Mouse (Mus musculus): ENCODE measurements around the gene Klhl36.

The Klhl36 gene

DNA sequence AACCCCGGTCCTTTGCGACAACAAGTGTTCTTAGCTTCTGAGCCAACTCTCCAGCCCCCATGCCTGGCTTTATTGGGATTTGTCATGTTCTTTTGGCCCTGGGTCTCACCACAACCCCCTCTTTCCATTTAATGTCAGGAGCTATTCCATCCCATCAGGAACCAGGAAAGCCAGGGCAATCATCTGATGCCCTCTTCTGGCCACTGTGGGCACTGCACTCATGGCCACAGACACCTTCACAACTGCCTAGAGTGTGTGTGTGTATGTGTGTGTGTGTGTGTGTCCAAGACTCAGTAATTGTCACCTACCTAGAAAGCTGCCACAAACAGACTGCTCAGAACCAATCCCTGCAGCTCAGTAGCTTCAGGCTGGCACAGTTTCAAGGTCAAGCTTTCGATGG lies 25.1 kb downstream of the Klhl36 start:
- peak; percentile 44 for DNase-seq

DNA sequence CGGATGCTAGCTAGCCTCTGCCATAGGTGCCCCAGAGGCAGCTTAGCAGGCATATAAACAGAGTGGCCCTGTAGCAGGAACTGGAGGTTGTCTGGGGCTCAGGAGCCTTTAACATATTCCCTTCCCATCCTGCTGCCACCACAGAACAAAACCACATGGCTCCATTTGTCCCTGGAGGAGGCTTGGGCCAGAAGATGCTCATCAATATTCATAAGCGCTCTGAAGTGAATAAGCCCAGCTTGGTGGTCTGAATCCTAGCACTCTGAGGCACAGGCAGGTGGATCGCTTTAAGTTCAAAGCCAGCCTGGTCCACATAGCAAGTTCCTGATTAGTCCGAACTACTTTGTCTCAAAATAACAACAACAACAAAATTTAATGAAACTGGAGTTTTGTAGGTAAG lies 25.9 kb downstream of the Klhl36 start:
- no peak for DNase-seq

DNA sequence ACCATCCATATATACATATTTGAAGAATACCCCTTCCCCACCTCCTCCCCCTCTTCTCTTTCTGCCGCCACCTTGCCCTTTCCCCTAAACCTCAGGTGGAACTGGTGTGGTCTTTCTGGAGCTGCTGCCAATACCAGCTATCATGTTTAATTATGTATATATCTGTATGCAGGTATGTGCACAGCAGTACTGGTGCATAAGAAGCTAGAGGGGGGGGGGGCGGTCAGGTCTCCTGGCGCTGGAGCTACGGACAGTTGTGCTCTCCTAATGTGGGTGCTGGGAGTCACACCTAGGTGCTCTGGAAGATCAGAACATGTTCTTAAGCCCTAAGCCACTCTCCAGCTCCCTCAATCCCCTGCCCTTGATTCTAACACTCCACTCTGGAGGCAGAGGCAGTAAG lies 35.0 kb downstream of the Klhl36 start:
- DNase-seq = no peak

DNA sequence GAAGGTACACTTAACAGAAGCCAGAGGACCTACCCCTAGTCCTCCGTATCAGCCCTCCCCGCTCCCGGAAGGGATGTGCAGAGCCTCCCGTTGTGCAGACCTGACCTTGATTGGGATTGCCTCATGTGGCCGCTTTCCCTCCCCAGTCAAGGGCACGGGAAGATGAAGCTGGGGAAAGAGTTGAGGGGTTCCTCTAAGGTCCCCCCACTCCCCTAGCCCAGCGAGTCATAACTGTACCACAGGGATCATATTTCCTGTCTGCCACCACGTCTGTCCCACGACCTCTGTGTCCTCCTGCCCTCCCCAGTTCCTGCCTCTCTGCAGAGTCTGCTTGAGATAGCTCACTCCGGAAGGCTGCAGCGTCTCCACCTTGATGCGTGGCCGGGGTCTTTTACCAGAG lies 35.9 kb downstream of the Klhl36 start:
- DNase-seq = no peak

DNA sequence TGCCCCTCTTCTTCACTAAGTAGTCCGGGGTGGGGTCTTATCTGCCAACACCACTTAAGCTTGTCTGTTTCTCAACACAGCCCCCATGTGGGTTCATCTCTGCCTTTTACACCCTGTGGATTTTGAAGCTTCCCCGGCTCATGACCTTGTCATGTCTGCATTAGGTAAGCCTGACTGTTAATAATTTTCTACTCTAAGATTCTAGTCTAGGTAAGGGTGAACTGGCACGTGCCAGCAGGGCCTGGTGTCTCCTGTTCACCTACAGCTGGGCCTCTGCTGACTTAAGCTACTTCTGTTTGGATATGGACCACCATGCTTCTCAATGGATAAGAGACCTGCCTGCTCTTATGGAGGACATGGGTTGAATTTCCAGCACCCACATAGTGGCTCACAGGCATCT lies 39.3 kb downstream of the Klhl36 start:
- DNase-seq = no peak

DNA sequence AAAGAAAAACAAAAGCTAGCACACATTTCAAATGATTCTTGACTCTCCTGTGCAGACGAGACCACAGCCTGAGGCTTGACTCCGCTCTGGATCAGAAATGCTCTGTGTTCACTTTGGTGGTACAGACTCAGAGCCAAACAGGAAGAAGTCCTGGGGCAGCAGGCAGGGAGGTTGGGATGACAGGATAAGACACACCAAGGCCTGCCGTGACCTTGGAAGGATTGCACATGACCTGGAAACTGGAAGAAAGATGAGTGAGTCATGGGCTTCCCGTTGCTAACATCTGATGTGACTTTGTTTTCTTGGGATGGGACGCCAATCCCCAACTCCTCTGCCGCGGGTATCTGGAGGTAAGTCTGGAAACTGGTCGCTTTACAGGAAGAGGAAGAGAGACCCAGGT lies 39.9 kb downstream of the Klhl36 start:
- no peak for DNase-seq

DNA sequence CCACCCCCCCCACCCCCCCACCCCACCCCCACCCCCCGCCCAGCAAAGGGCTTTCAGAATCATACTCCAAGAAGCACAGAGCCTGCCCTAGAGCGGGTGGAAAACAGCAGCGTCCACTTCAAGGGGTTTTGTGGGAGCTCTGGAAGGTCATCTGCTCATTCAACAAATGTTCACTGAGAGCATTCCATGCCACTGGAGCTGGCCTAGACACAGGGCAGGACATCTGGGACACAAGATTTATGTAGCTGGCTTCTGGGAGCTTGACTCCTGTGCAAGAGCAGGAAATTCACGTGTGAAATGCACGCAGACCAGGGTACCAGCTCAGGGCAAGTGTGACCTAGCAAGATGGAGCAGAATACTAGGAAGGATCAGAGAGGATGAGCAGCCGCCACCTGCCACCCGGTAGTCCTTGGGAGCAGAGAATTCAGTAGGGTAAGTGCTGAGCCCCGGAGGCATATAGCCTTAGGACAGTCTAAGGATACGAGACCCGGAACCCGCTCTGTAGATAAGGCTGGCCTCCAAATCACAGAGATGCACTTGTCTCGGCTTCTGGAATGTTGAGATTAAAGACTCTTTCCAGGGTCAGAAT lies 42.4 kb downstream of the Klhl36 start:
- DNase-seq = no peak

DNA sequence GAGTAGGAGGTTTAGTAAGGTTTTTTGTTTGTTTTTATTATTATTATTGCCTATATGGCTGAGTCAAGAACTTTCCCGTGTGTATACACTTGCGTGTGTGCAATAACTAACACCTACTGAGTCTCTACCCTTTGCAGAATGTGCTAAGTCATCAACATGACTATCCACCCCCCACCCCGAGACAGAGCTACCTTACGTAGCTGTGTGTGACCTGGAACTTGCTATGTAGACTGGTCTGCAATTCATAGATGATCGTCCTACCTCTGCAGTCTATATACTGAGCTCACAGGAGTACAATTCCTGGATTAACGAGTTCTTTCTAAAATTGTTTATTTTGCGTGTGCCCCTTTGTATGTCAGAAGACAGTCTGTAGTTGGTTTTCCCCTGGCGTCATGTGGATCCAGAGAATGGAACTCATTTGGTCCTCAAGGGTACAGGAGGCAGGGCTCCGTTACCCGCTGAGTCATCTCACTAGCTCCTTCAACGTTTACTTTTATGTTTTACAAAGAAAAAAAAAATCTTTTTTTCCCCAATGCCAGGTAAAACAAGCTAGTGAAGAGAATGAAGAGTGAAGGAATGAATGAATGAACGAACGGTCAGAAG lies 48.0 kb downstream of the Klhl36 start, which contains the start of gene Usp10:
Gene Usp10, plus strand, starts transcription at position 417 of the 603 bp plus-strand sequence.
- no peak for DNase-seq

DNA sequence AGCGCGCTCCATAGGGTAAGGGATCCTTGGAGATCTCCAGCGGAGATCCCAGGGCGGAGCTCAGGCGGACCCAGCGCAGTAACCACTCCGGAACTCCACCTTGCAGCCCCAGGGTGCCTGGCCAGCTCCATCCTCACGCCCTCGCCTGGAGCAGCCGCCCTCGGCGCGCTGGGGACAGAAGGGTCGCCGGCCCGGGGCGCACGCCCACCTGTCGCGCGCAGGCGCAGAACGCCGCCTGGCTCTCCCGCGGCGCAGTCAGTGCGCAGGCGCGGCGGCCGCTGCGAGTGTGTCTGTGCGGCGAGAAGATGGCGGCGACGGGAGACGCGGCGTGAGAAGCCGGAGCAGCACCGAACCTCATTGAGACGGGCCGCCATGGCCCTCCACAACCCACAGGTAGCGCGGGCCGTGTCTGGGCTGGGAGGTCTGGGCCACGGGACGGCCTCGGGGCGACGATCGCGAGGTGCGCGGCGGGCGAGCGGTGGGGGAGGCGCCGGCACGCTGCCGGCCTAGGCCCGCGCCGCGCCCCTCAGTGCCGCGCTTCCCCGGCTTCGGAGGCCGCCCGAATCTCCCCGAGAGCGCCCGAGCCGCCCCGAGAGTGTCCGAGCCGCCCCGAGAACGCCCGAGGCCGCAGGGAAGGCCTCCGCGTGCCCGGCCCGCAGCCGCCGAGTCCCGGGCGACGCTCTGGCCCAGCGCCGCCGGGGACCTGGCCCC lies 48.6 kb downstream of the Klhl36 start, which contains the start of gene Gm20388:
Gene Gm20388, plus strand, starts transcription at position 295 of the 711 bp plus-strand sequence.
- DNase-seq = peak; percentile 88

DNA sequence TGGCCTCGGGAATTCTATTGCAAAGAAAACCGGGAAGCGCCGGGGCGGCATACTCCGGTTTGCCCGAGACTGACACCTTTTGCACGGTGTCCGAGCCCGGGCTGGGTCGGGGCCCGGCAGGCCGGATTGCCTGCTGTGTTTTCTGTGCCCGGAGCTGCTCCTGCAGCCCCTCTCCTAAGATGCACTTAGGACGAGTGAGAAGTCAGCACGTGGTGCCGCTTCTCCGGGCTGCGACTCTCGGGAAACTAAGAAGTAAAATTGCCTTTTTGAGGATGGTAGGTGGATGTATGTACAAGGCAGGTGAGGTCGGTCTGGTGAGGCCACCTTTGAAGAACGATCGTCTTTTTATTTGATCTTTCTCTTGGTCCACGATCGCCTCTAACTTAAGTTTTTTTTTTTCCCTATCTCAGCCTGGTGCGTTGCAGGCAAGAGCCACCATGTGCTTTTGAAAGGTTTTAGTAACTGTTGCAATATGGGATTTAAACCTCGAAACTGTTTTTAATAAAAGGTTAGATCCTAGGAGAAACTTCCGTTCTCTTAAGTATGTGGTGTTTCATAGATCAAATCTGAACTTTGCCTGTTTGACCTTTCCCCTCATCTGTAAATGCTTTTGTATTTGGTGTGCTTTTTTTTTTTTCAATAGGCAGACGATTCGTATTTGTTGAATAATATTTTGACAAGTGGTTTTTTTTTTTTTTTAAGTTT lies 49.3 kb downstream of the Klhl36 start:
- no peak for DNase-seq

DNA sequence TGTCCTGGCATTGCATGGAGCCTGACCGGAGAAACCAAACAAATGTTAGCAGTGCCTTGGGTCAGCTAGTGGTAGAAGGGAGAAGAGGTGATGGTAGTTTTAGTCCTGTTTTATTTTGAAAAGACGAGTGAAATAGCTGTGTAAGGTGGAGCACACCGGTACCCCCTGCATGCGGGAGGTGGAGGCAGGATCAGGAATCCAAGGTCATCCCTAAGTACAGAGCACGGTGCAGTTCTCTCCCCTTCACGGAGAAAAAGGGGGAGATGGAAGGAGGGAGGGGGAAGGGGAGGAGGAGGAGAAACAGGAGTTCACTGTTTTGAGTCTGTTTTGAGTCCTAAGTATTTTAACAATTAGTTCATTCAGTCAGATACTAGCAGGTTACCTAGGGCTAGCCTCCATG lies 50.6 kb downstream of the Klhl36 start:
- no peak for DNase-seq

DNA sequence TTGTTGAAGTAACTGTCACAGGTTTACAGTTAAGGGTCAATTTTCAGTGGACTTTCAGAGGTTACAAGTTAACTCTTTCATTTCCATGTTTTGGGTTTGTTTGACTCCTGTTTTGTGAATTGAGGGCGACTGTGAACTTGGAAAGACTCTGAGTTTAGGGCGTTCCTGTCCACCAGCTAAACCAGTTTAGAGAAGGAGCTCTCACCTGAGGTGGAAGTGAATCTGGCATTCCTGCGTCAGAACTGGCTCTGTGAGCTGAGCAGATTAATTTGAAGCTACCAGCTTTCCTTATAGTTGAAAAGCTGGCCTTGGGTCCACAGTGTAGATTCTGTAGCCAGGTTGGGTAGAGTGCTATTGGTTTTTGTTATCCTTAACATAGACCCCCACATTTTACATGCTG lies 51.1 kb downstream of the Klhl36 start:
- DNase-seq = no peak

DNA sequence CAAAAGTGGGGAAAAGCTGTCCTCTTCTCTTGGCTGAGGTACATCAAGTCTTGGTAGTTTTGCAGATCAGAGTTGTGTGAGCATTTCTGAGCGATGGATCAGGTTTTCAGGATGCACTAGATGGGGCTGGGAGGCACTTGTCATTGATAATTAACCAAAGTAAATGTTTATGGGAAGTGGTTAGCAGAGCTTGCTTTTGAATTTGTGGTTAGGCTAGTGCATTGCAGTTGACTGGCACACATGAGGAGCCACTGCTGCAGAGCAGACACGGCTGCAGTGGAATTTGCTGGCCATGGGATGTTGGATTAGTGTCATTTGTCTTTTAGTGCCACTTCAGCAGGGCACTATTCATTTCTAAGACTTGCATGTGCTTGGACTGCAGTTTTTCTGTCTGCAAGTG lies 52.1 kb downstream of the Klhl36 start:
- no peak for DNase-seq

DNA sequence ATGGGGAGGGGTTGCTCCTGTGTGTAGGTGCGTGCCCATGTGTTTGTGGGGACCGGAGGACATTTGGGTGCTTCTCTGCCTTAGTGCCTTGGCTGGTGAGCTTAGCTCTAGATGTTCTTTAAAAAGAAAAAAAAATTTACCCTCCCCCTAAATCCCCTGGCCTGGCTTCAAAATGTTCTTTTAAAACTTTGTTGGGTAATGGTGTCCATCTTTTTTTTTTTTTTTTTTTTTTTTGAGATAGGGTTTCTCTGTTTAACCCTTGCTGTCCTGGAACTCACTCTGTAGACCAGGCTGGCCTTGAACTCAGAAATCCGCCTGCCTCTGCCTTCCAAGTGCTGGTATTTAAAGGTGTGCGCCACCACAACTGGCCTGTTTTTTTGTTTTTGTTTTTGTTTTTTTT lies 53.2 kb downstream of the Klhl36 start:
- DNase-seq = no peak

DNA sequence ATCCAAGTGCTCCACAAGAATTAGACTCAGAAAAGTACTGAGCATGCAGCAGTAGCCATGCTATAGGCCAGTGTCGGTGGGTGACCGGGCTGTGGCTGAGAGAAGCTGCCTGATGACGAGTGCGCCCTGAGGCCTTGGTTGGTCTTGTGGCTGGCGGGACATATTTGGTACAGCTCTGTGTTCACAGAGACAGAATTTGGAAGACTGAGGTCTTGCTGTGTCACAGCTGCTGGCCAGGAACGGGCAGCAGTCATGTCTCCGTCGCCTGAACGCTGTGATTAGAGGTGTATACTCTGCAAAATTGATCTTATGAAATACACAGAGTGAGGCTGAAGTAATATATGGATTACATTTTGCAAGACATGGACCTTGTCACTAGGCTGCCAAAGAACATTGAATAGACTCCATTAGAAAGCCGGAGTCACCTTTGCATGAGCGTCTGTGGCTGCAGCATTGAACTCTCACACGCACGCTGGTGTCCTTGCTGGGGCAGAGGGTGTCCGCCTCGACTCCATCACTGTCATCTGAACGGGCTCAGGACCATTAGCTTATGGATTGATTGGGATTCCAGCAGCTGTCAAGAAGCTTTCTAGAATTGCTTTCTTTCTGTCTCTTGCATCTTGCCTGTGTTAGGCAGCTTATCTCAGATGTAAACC lies 54.3 kb downstream of the Klhl36 start:
- no peak for DNase-seq

DNA sequence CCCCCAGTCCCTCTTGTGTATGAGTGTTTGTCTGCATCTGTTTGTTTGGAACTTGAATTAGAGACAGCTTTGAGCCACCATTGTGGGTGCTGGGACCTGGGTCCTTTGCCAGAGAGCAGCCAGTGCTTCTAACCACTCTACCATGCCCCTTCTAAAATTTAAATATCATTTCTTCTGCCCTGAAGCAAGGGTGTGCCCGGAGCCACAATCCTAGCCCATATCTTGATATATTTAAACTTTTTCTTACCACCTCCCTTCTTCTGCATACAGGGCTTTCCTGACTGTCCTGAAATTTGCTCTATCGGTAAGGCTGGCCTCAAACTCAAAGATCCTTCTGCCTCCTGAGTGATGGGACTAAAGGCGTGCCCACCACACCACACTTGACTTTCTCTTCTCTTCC lies 55.3 kb downstream of the Klhl36 start:
- DNase-seq = no peak

DNA sequence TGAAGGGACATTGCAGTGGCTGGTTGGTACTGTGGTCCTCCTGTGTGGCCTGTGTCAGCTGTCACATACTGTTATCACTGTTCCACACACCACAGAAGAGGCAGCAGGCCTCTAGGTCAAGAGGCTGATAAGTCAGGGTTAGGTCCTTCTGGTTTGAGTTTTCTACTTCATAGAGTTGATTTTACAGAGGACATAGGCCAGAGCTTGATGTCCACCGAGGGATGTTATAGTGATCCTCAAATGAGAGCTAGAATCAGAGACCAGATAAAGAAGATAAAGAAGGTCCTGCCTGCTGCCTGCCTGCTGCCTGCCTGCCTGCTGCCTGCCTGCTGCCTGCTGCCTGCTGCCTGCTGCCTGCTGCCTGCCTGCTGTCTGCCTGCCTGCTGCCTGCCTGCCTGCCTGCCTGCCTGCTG lies 56.1 kb downstream of the Klhl36 start:
- DNase-seq = no peak

DNA sequence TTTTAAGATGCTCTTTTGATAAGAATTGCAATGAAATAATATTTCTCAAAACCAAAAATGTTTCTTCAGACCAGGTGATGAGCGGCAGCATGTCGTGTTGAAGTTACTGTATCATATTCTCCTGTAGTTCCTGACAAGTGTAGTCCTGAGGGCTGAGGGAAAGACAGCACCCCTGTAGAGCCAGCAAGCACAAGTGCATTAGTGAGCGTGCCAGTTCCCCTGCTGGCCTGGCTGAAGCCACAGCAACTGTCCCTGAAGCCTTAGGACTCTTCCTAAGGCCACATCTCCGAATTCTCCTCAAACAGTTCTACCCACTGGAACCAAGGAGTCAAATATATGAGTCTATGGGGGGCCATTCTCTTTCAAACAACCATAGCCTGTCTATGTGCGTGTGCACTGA lies 61.2 kb downstream of the Klhl36 start:
- no peak for DNase-seq

DNA sequence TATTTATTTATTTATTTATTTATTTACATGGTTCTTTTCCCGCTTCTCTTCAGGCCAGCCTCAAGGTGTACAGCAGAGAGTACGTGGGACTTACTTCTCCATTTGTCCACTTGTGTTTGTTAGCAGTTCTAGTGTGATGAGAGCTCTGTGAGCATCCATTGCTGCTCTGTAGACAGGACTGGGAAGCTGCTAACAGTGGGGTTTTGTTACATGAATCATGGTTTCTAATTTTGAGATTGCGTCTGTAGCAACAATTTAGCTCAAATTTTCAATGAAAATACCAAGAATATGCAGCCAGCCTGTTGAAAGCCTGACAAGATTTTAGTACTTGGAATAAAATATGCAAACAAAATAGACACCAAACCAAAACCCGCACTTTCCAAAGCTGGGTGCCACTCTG lies 63.4 kb downstream of the Klhl36 start:
- DNase-seq = no peak

DNA sequence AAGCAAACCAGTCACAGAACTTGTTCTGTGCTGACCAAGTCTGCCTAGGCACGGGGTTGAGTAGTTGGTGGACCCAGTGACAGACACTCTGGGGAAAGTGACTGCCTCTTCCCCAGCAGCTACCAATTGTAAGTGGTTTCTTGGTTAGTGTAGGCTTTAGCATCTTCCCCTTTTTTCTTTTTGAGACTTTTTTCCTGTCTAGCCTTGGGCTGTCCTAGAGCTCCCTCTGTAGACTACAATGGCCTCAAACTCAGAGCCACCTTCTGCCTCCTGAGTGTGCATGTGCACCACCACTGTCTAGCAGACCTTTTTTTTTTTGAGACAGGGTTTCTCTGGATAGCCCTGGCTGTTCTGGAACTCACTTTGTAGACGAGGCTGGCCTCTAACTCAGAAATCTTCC lies 64.4 kb downstream of the Klhl36 start:
- DNase-seq = no peak
